Mouse (Mus musculus) neural tube, embryonic 15.5 days (tissue): Measurements from ENCODE around the gene Banp. TPM values are rescaled to one million over a fixed set of nuclear protein-coding genes. Genes with fewer than 3 reads are reported as not detected.

Source experiments
- ATAC-seq: fragments of 200-750 bp; cut with Nextera tagmentation; 2 replicates; pipeline ENCODE4 v1.8.0; 2017; ENCODE audit warnings: mild to moderate bottlenecking, moderate TSS enrichment, moderate library complexity; ENCODE audit not compliant: low FRiP score
- H3K27ac ChIP-seq: fragments of 300-500 bp; sonication (generic); replicated peaks from 2 replicates; pipeline ENCODE4 v1.5.1; 2015; ENCODE audit warnings: mild to moderate bottlenecking, inconsistent platforms
- H3K27me3 ChIP-seq: fragments of 300-500 bp; sonication (generic); replicated peaks from 2 replicates; pipeline ENCODE4 v1.6.1; 2015; ENCODE audit warnings: inconsistent platforms
- H3K36me3 ChIP-seq: fragments of 300-500 bp; sonication (generic); 2 replicates; pipeline ENCODE4 v1.6.1; 2015; ENCODE audit warnings: inconsistent platforms
- H3K4me1 ChIP-seq: fragments of 300-500 bp; sonication (generic); 2 replicates; pipeline ENCODE4 v1.6.1; 2015; ENCODE audit warnings: inconsistent platforms
- H3K4me2 ChIP-seq: fragments of 300-500 bp; sonication (generic); 2 replicates; pipeline ENCODE4 v1.6.1; 2015; ENCODE audit warnings: inconsistent platforms, mild to moderate bottlenecking, moderate library complexity
- H3K4me3 ChIP-seq: fragments of 300-500 bp; sonication (generic); replicated peaks from 2 replicates; pipeline ENCODE4 v1.5.1; 2015; ENCODE audit warnings: mild to moderate bottlenecking, inconsistent platforms
- H3K9ac ChIP-seq: fragments of 300-500 bp; sonication (generic); replicated peaks from 2 replicates; pipeline ENCODE4 v1.6.1; 2015; ENCODE audit warnings: mild to moderate bottlenecking, inconsistent platforms
- H3K9me3 ChIP-seq: fragments of 300-500 bp; sonication (generic); replicated peaks from 2 replicates; pipeline ENCODE4 v1.6.1; 2016; ENCODE audit warnings: inconsistent platforms
- WGBS: fragments of 180-500 bp; shearing (Covaris S2); methylation state at CpG from one replicate; pipeline ENCODE4 v1.1.7; 2015; ENCODE audit warnings: mixed read lengths; 5-methylcytosine and 5-hydroxymethylcytosine counted together
- polyA plus RNA-seq: library from polyadenylated mRNA; unstranded; fragments of >200 nt; fragmentation: Nextera tagmentation; extraction: Ambion mirVana; gene quantifications from 2 replicates; pipeline ENCODE4 v1.2.1, GENCODE M21; 2015

The Banp gene
- polyA plus RNA-seq, 1 experiment from 2014 or later, result 52.8 TPM

- Histone ChIP-seq H3K9ac (no peak overlapping the region), H3K4me2 (no peak overlapping the region), H3K4me1 (peaks cover 3% of the 10 kb centered on the region; the same call in 1 of the 2 replicates), H3K27me3 (no peaks in the 10 kb centered on the region), H3K9me3 (no peaks in the 10 kb centered on the region), H3K27ac (no peak overlapping the region), H3K4me3 (no peak overlapping the region), H3K36me3 (peaks cover 42% of the 10 kb centered on the region)
- WGBS, result 82% methylated on average over 4 of the region's 4 CpGs
- no peak for ATAC-seq
These were observed 43.4 kb downstream of the Banp start for GRCm38 (mm10) chr8:121992911-121993310.

GRCm38 (mm10) chr8:121995112-121995511 is 45.6 kb downstream of the Banp start:
- H3K36me3 ChIP-seq, result peaks cover 62% of the 10 kb centered on the region
- no peaks in the 10 kb centered on the region for H3K4me1 ChIP-seq
- no peaks in the 10 kb centered on the region for H3K9me3 ChIP-seq
- H3K4me2 ChIP-seq, result no peak overlapping the region
- H3K27me3 ChIP-seq, result no peaks in the 10 kb centered on the region
- H3K27ac ChIP-seq, result no peak overlapping the region
- ATAC-seq, result no peak
- no peak overlapping the region for H3K9ac ChIP-seq
- WGBS, result 89% methylated on average over 4 of the region's 4 CpGs
- H3K4me3 ChIP-seq, result no peak overlapping the region

- Histone ChIP-seq H3K27me3 (no peaks in the 10 kb centered on the region), H3K4me2 (no peak overlapping the region), H3K4me3 (no peak overlapping the region), H3K9ac (no peak overlapping the region), H3K4me1 (no peaks in the 10 kb centered on the region), H3K36me3 (peaks cover 69% of the 10 kb centered on the region), H3K9me3 (no peaks in the 10 kb centered on the region), H3K27ac (no peak overlapping the region)
- 93% methylated on average over 3 of the region's 3 CpGs for WGBS
- ATAC-seq, result no peak
These were observed 46.3 kb downstream of the Banp start for GRCm38 (mm10) chr8:121995895-121996294.

- H3K27ac ChIP-seq, result no peak overlapping the region
- WGBS, result 95% methylated on average over 4 of the region's 4 CpGs
These were observed 49.1 kb downstream of the Banp start for GRCm38 (mm10) chr8:121998631-121999030.

GRCm38 (mm10) chr8:121999211-121999610 is 49.7 kb downstream of the Banp start:
- H3K4me2 ChIP-seq, result no peak overlapping the region
- peaks cover 71% of the 10 kb centered on the region for H3K36me3 ChIP-seq
- H3K9me3 ChIP-seq, result no peaks in the 10 kb centered on the region
- no peak for ATAC-seq
- no peaks in the 10 kb centered on the region for H3K4me1 ChIP-seq
- H3K4me3 ChIP-seq, result no peak overlapping the region
- no peak overlapping the region for H3K9ac ChIP-seq
- no peaks in the 10 kb centered on the region for H3K27me3 ChIP-seq
- no peak overlapping the region for H3K27ac ChIP-seq
- WGBS, result 93% methylated on average over 5 of the region's 5 CpGs

More at GRCm38 (mm10) chr8:121998631-121999030, 49.1 kb downstream of the Banp start:
- H3K4me1 ChIP-seq, result no peaks in the 10 kb centered on the region
- no peak overlapping the region for H3K4me2 ChIP-seq
- no peak overlapping the region for H3K4me3 ChIP-seq
- H3K36me3 ChIP-seq, result peaks cover 73% of the 10 kb centered on the region
- no peak overlapping the region for H3K9ac ChIP-seq
- no peaks in the 10 kb centered on the region for H3K9me3 ChIP-seq
- no peaks in the 10 kb centered on the region for H3K27me3 ChIP-seq
- no peak for ATAC-seq

- 80% methylated on average over 15 of the region's 15 CpGs for WGBS
- H3K36me3 ChIP-seq, result peaks cover 75% of the 10 kb centered on the region
These were observed 52.0 kb downstream of the Banp start for GRCm38 (mm10) chr8:122001339-122002115.

GRCm38 (mm10) chr8:122003646-122004045 is 54.1 kb downstream of the Banp start:
- Histone ChIP-seq H3K27me3 (no peaks in the 10 kb centered on the region), H3K4me1 (0 out of 2 replicates have a peak, but pooled peaks cover 2% of the 10 kb centered on the region), H3K27ac (no peak overlapping the region), H3K9ac (no peak overlapping the region), H3K4me2 (no peak overlapping the region), H3K36me3 (peaks cover 74% of the 10 kb centered on the region), H3K4me3 (no peak overlapping the region), H3K9me3 (no peaks in the 10 kb centered on the region)
- no peak for ATAC-seq
- WGBS, result 87% methylated on average over 8 of the region's 8 CpGs

More at GRCm38 (mm10) chr8:122001339-122002115, 52.0 kb downstream of the Banp start:
- Histone ChIP-seq H3K27me3 (no peaks in the 10 kb centered on the region), H3K4me1 (no peaks in the 10 kb centered on the region), H3K4me3 (no peak overlapping the region), H3K9ac (no peak overlapping the region), H3K4me2 (no peak overlapping the region), H3K27ac (no peak overlapping the region), H3K9me3 (no peaks in the 10 kb centered on the region)
- no peak for ATAC-seq

- 80% methylated on average over 5 of the region's 5 CpGs for WGBS
- Histone ChIP-seq H3K9ac (no peak overlapping the region), H3K4me2 (no peak overlapping the region), H3K27me3 (no peaks in the 10 kb centered on the region), H3K9me3 (no peaks in the 10 kb centered on the region), H3K36me3 (peaks cover 74% of the 10 kb centered on the region), H3K4me3 (no peak overlapping the region), H3K4me1 (0 out of 2 replicates have a peak, but pooled peaks cover 2% of the 10 kb centered on the region), H3K27ac (no peak overlapping the region)
- no peak for ATAC-seq
These were observed 54.6 kb downstream of the Banp start for GRCm38 (mm10) chr8:122004131-122004530.

GRCm38 (mm10) chr8:122005422-122006204 is 56.1 kb downstream of the Banp start:
- Histone ChIP-seq H3K27ac (no peak overlapping the region), H3K27me3 (no peaks in the 10 kb centered on the region), H3K36me3 (peaks cover 69% of the 10 kb centered on the region), H3K4me2 (no peak overlapping the region), H3K4me3 (no peak overlapping the region), H3K4me1 (0 out of 2 replicates have a peak, but pooled peaks cover 2% of the 10 kb centered on the region), H3K9me3 (no peaks in the 10 kb centered on the region), H3K9ac (no peak overlapping the region)
- 87% methylated on average over 25 of the region's 25 CpGs for WGBS
- ATAC-seq, result no peak

- no peak for ATAC-seq
- 73% methylated on average over 13 of the region's 13 CpGs for WGBS
- Histone ChIP-seq H3K9me3 (no peaks in the 10 kb centered on the region), H3K27me3 (no peaks in the 10 kb centered on the region), H3K4me1 (0 out of 2 replicates have a peak, but pooled peaks cover 2% of the 10 kb centered on the region), H3K36me3 (peaks cover 61% of the 10 kb centered on the region), H3K27ac (no peak overlapping the region), H3K4me3 (no peak overlapping the region), H3K4me2 (no peak overlapping the region), H3K9ac (no peak overlapping the region)
These were observed 57.3 kb downstream of the Banp start for GRCm38 (mm10) chr8:122006688-122007484.

GRCm38 (mm10) chr8:122008395-122008794 is 58.8 kb downstream of the Banp start:
- Histone ChIP-seq H3K27ac (no peak overlapping the region), H3K9ac (no peak overlapping the region), H3K4me2 (no peak overlapping the region), H3K36me3 (peaks cover 48% of the 10 kb centered on the region), H3K27me3 (no peaks in the 10 kb centered on the region), H3K4me3 (no peak overlapping the region), H3K9me3 (no peaks in the 10 kb centered on the region), H3K4me1 (0 out of 2 replicates have a peak, but pooled peaks cover 2% of the 10 kb centered on the region)
- ATAC-seq, result no peak
- 88% methylated on average over 5 of the region's 5 CpGs for WGBS
